7 mouse cellular contexts compared by ENCODE assay signal in genomic region chr3:51318053-51318452, GRCm38 (mm10). TPM values are rescaled to one million over a fixed set of nuclear protein-coding genes. Genes with fewer than 3 reads are reported as not detected.
DNase-seq lines count a peak whose midpoint lies in the region; ATAC-seq and TF ChIP-seq lines count a peak whose summit lies in the region.
"Not testable (repeated sequence)": the region's sequence is repeated elsewhere in the genome, so short reads cannot be mapped to it uniquely, and the experiment has no call there.

No protein-coding gene starts in this region.

- in situ Hi-C loops in Patski (cut with MboI; ENCODE audit: low pct_unique_long_range_greater_than_20kb), result not testable (repeated sequence)

- CTCF ChIA-PET in Patski (lab: Charles Lee), result interaction anchor here (0.8 to 2.5 kb wide), 6 partner anchors 13 to 84 kb away, joined by 3 to 10 read pairs (median 6); no protein-coding TSS in a partner anchor

- H3K27me3 ChIP-seq in Patski; splenic B cell, adult 2 months (ENCODE audit: control insufficient read depth, insufficient read depth, low read length, poor library complexity, severe bottlenecking): not testable (repeated sequence)

- H3K36me3 ChIP-seq in splenic B cell, adult 2 months (ENCODE audit: control insufficient read depth, insufficient read depth, low read length, poor library complexity, severe bottlenecking), result not testable (repeated sequence)

- intact Hi-C loops in left cerebral cortex, adult 2 months (cut with DNase I), result not testable (repeated sequence)

- peak; percentile 43 for DNase-seq in CD4-positive, CD25-positive, alpha-beta regulatory T cell, adult 2 months (ENCODE audit: low read depth, low spot score)
- not testable (repeated sequence) for DNase-seq in Patski (ENCODE audit: low read depth, low spot score); left cerebral cortex, adult 2 months (ENCODE audit: extremely low spot score in 1 of 2, low spot score in 2 of 2)
- peak; percentile 24 for DNase-seq in heart, adult 11 months
- peak; percentile 51 for DNase-seq in induced T-regulatory cell, adult 2 months (ENCODE audit: low read depth)
- DNase-seq in lung, postnatal 10 days, result peak; percentile 23
- peak; percentile 47 for DNase-seq in splenic B cell, adult 2 months (ENCODE audit: low read depth, low spot score)

- POLR2A ChIA-PET in Patski (lab: Charles Lee), result not testable (repeated sequence)

- not testable (repeated sequence) for H3K27ac ChIP-seq in left cerebral cortex, adult 2 months

- TF ChIP-seq CTCF in Patski (IDR thresholded peaks at IDR 0.05), result peak; percentile 66
- peak; percentile 30 for TF ChIP-seq CTCF in left cerebral cortex, adult 2 months (IDR thresholded peaks at IDR 0.05)

- ATAC-seq in Patski, result not testable (repeated sequence)

- H3K4me3 ChIP-seq in left cerebral cortex, adult 2 months, result not testable (repeated sequence)

RNA-seq across cellular contexts. Expression of gene Elf2, which starts 22.4 kb away (rescaled TPM):
- 69.6 TPM for polyA plus RNA-seq in Patski (2021)
- total RNA-seq in left cerebral cortex, adult 2 months (2021), result 10 to 100 TPM; 48.5 to 51.8 TPM
